Mouse (Mus musculus) intestine, postnatal 0 days (tissue): Measurements from ENCODE around the gene Glis3. TPM values are rescaled to one million over a fixed set of nuclear protein-coding genes. Genes with fewer than 3 reads are reported as not detected.

Source experiments
- ATAC-seq: fragments of 200-750 bp; cut with Nextera tagmentation; 2 replicates; pipeline ENCODE4 v1.8.0; 2017; ENCODE audit warnings: mild to moderate bottlenecking, moderate TSS enrichment, moderate library complexity
- H3K27ac ChIP-seq: fragments of 300-500 bp; sonication (generic); 2 replicates; pipeline ENCODE4 v1.5.1; 2014; ENCODE audit warnings: mild to moderate bottlenecking, low read depth, low read length, moderate library complexity
- H3K27me3 ChIP-seq: fragments of 300-500 bp; sonication (generic); replicated peaks from 2 replicates; pipeline ENCODE4 v1.6.1; 2014; ENCODE audit warnings: low read length, mixed read lengths; ENCODE audit not compliant: control insufficient read depth, insufficient read depth
- H3K36me3 ChIP-seq: fragments of 300-500 bp; sonication (generic); 2 replicates; pipeline ENCODE4 v1.6.1; 2014; ENCODE audit warnings: mild to moderate bottlenecking, moderate library complexity; ENCODE audit not compliant: control insufficient read depth, insufficient read depth
- H3K4me1 ChIP-seq: fragments of 300-500 bp; sonication (generic); replicated peaks from 2 replicates; pipeline ENCODE4 v1.6.1; 2014; ENCODE audit warnings: antibody characterized with exemption, low read length, mixed read lengths; ENCODE audit not compliant: control insufficient read depth, insufficient read depth
- H3K4me2 ChIP-seq: fragments of 300-500 bp; sonication (generic); replicated peaks from 2 replicates; pipeline ENCODE4 v1.6.1; 2014; ENCODE audit warnings: low read depth, mild to moderate bottlenecking, moderate library complexity
- H3K4me3 ChIP-seq: fragments of 300-500 bp; sonication (generic); 2 replicates; pipeline ENCODE4 v1.5.1; 2014; ENCODE audit warnings: low read depth, low read length
- H3K9ac ChIP-seq: fragments of 300-500 bp; sonication (generic); 2 replicates; pipeline ENCODE4 v1.6.1; 2014; ENCODE audit warnings: mild to moderate bottlenecking, low read depth, low read length
- H3K9me3 ChIP-seq: fragments of 300-500 bp; sonication (generic); 2 replicates; pipeline ENCODE4 v1.6.1; 2016; ENCODE audit warnings: mixed run types; ENCODE audit not compliant: control insufficient read depth
- CTCF ChIP-seq: sonication (generic); IDR thresholded peaks from 2 replicates; pipeline ENCODE4 v1.5.1; 2016; ENCODE audit warnings: low read depth, mild to moderate bottlenecking, control low read depth, antibody characterized with exemption, moderate library complexity
- WGBS: fragments of 180-500 bp; shearing (Covaris S2); extraction: QIAGEN DNeasy Blood & Tissue Kit; methylation state at CpG from one replicate; pipeline ENCODE4 v1.1.7; 2014; 5-methylcytosine and 5-hydroxymethylcytosine counted together
- polyA plus RNA-seq: library from polyadenylated mRNA; unstranded; fragments of >200 nt; fragmentation: Nextera tagmentation; extraction: Ambion mirVana; gene quantifications from 2 replicates; pipeline ENCODE4 v1.2.1, GENCODE M21; 2015

The Glis3 gene
- polyA plus RNA-seq, 1 experiment from 2014 or later = 0.86 TPM

GRCm38 (mm10) chr19:28558661-28559060 is 121.2 kb downstream of the Glis3 start:
- Histone ChIP-seq H3K36me3 (no peaks in the 10 kb centered on the region), H3K4me2 (no peak overlapping the region), H3K27ac (no peak overlapping the region), H3K9me3 (no peaks in the 10 kb centered on the region), H3K4me3 (no peak overlapping the region), H3K9ac (no peak overlapping the region), H3K4me1 (peaks cover 5% of the 10 kb centered on the region; the same call in 1 of the 2 replicates), H3K27me3 (no peaks in the 10 kb centered on the region)
- no peak for ATAC-seq
- TF ChIP-seq CTCF = no peak
- 73% methylated on average over 8 of the region's 8 CpGs for WGBS

GRCm38 (mm10) chr19:28557559-28558328 is 122.1 kb downstream of the Glis3 start:
- Histone ChIP-seq H3K4me2 (no peak overlapping the region), H3K27ac (no peak overlapping the region), H3K9me3 (no peaks in the 10 kb centered on the region), H3K9ac (no peak overlapping the region), H3K4me1 (peaks cover 5% of the 10 kb centered on the region; the same call in 1 of the 2 replicates), H3K36me3 (no peaks in the 10 kb centered on the region), H3K27me3 (no peaks in the 10 kb centered on the region), H3K4me3 (no peak overlapping the region)
- 54% methylated on average over 5 of the region's 5 CpGs for WGBS
- no peak for TF ChIP-seq CTCF
- ATAC-seq = no peak

- H3K27ac ChIP-seq = no peak overlapping the region
- H3K4me3 ChIP-seq = no peak overlapping the region
- H3K9me3 ChIP-seq = no peaks in the 10 kb centered on the region
- no peak for TF ChIP-seq CTCF
- H3K36me3 ChIP-seq = no peaks in the 10 kb centered on the region
- H3K27me3 ChIP-seq = no peaks in the 10 kb centered on the region
- no peak overlapping the region for H3K9ac ChIP-seq
- no peak overlapping the region for H3K4me2 ChIP-seq
- H3K4me1 ChIP-seq = no peaks in the 10 kb centered on the region
- ATAC-seq = no peak
- 86% methylated on average over 6 of the region's 6 CpGs for WGBS
Observed at GRCm38 (mm10) chr19:28555181-28555929, 124.5 kb downstream of the Glis3 start.

- Histone ChIP-seq H3K9ac (no peak overlapping the region), H3K36me3 (no peaks in the 10 kb centered on the region), H3K27ac (no peak overlapping the region), H3K9me3 (no peaks in the 10 kb centered on the region), H3K4me2 (no peak overlapping the region), H3K4me1 (no peaks in the 10 kb centered on the region), H3K27me3 (no peaks in the 10 kb centered on the region), H3K4me3 (no peak overlapping the region)
- 31% methylated on average over 8 of the region's 8 CpGs for WGBS
- ATAC-seq = no peak
- no peak for TF ChIP-seq CTCF
Observed at GRCm38 (mm10) chr19:28550611-28551010, 129.3 kb downstream of the Glis3 start.

GRCm38 (mm10) chr19:28546933-28547332 is 132.9 kb downstream of the Glis3 start:
- H3K36me3 ChIP-seq = no peaks in the 10 kb centered on the region
- 95% methylated on average over 3 of the region's 3 CpGs for WGBS

GRCm38 (mm10) chr19:28545493-28545892 is 134.4 kb downstream of the Glis3 start:
- H3K27ac ChIP-seq = no peak overlapping the region
- H3K4me2 ChIP-seq = no peak overlapping the region
- no peaks in the 10 kb centered on the region for H3K27me3 ChIP-seq
- 32% methylated on average over 1 of the region's 1 CpGs for WGBS
- H3K4me1 ChIP-seq = no peaks in the 10 kb centered on the region
- H3K9ac ChIP-seq = no peak overlapping the region
- no peak overlapping the region for H3K4me3 ChIP-seq
- ATAC-seq = no peak
- no peaks in the 10 kb centered on the region for H3K9me3 ChIP-seq
- H3K36me3 ChIP-seq = no peaks in the 10 kb centered on the region
- no peak for TF ChIP-seq CTCF

More at GRCm38 (mm10) chr19:28546933-28547332, 132.9 kb downstream of the Glis3 start:
- TF ChIP-seq CTCF = peak; percentile 60
- Histone ChIP-seq H3K4me1 (no peaks in the 10 kb centered on the region), H3K4me3 (no peak overlapping the region), H3K9me3 (no peaks in the 10 kb centered on the region), H3K27me3 (no peaks in the 10 kb centered on the region), H3K4me2 (no peak overlapping the region), H3K9ac (no peak overlapping the region), H3K27ac (no peak overlapping the region)
- ATAC-seq = no peak
